Mouse (Mus musculus): ENCODE measurements around the gene Mgll.

DNA sequence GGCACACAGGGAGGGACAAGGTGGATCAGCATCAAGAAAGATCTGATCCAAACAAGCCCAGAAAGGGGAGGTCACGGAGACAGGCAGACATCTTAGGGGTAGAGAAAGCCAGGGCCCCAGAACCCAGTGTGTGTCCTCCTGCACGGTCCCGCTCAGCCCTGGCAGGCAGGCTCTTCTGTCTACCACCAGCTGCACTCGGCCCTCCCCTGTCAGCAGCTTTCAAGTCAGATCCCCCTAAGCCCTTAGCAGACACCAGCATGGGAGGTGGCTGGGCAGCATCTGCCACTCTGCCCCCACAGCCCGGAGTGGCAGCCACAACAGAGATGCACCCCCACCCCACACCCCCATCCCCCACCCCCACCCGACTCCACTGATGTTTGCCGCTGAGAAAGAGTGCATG, 148.6 kb downstream of the Mgll start:
- TF ChIP-seq CTCF (IDR thresholded peaks at IDR 0.05; ENCODE audit: insufficient read depth, low read depth, low read length) (no peak), POLR2A (IDR thresholded peaks at IDR 0.05; ENCODE audit: insufficient read depth, low read depth, low read length) (no peak)

Data from olfactory bulb, adult 2 months (tissue).